Mouse (Mus musculus) forebrain, postnatal 0 days (tissue): ENCODE measurements around the gene Rasgrf1. TPM values are rescaled to one million over a fixed set of nuclear protein-coding genes. Genes with fewer than 3 reads are reported as not detected.

Experiments
- ATAC-seq: fragments of 200-750 bp; cut with Nextera tagmentation; 2 replicates; pipeline ENCODE4 v1.8.0; 2017; ENCODE audit warnings: mild to moderate bottlenecking, moderate library complexity
- DNase-seq: peaks from one replicate; pipeline ENCODE4 v3.0.0-alpha.2; 2015
- H3K27ac ChIP-seq: fragments of 300-500 bp; sonication (generic); 2 replicates; pipeline ENCODE4 v1.5.1; 2014; ENCODE audit warnings: low read depth, mild to moderate bottlenecking, antibody characterized with exemption, low read length, moderate library complexity, mixed read lengths
- H3K27me3 ChIP-seq: fragments of 300-500 bp; sonication (generic); 2 replicates; pipeline ENCODE4 v1.6.1; 2014; ENCODE audit warnings: mild to moderate bottlenecking, low read length, mixed read lengths; ENCODE audit not compliant: insufficient read depth
- H3K36me3 ChIP-seq: fragments of 300-500 bp; sonication (generic); 2 replicates; pipeline ENCODE4 v1.6.1; 2014; ENCODE audit warnings: mild to moderate bottlenecking, moderate library complexity; ENCODE audit not compliant: insufficient read depth
- H3K4me1 ChIP-seq: fragments of 300-500 bp; sonication (generic); 2 replicates; pipeline ENCODE4 v1.6.1; 2014; ENCODE audit warnings: antibody characterized with exemption; ENCODE audit not compliant: insufficient read depth
- H3K4me2 ChIP-seq: fragments of 300-500 bp; sonication (generic); 2 replicates; pipeline ENCODE4 v1.6.1; 2014; ENCODE audit warnings: low read depth, mild to moderate bottlenecking, moderate library complexity
- H3K4me3 ChIP-seq: fragments of 300-500 bp; sonication (generic); 2 replicates; pipeline ENCODE4 v1.5.1; 2014; ENCODE audit warnings: low read depth, low read length, mixed read lengths
- H3K9ac ChIP-seq: fragments of 300-500 bp; sonication (generic); 2 replicates; pipeline ENCODE4 v1.6.1; 2014; ENCODE audit warnings: mild to moderate bottlenecking
- H3K9me3 ChIP-seq: fragments of 300-500 bp; sonication (generic); 2 replicates; pipeline ENCODE4 v1.6.1; 2016; ENCODE audit warnings: low read length
- CTCF ChIP-seq: sonication (generic); IDR thresholded peaks from 2 replicates; pipeline ENCODE4 v1.5.1; 2016; ENCODE audit warnings: antibody characterized with exemption, control low read depth, low read depth
- WGBS: fragments of 180-500 bp; shearing (Covaris S2); extraction: QIAGEN DNeasy Blood & Tissue Kit; methylation state at CpG from one replicate; pipeline ENCODE4 v1.1.7; 2014; 5-methylcytosine and 5-hydroxymethylcytosine counted together
- polyA plus RNA-seq: library from polyadenylated mRNA; unstranded; fragments of >200 nt; fragmentation: Nextera tagmentation; extraction: Ambion mirVana; gene quantifications from 2 replicates; pipeline ENCODE4 v1.2.1, GENCODE M21; 2015
- total RNA-seq: library from RNA; depleted of rRNA; stranded (reverse); fragments of >200 nt; gene quantifications from 2 replicates; pipeline ENCODE4 v1.2.3, GENCODE M21; 2014; rRNA removed

Gene Rasgrf1
- total RNA-seq (25.5 and 33.2 TPM in 2 replicates), polyA plus RNA-seq (15.3 and 19.3 TPM in 2 replicates)

- no peaks in the 10 kb centered on the region for H3K4me1 ChIP-seq
- H3K27me3 ChIP-seq, result peaks cover 48% of the 10 kb centered on the region
- H3K9ac ChIP-seq, result peak within 1 kb of the TSS; percentile 44
- peak; percentile 83 for DNase-seq
- 0 out of 2 replicates have a peak within 1 kb of the TSS, but pooled peaks have one; percentile 15 for H3K27ac ChIP-seq
- 1% methylated on average over 52 of the region's 64 CpGs for WGBS
- no peaks in the 10 kb centered on the region for H3K9me3 ChIP-seq
- ATAC-seq, result peak; percentile 79
- TF ChIP-seq CTCF, result no peak
- H3K36me3 ChIP-seq, result no peaks in the 10 kb centered on the region
- H3K4me3 ChIP-seq, result peak within 1 kb of the TSS; percentile 51
- H3K4me2 ChIP-seq, result peak within 1 kb of the TSS; percentile 88
These were observed at the start of gene Rasgrf1 for GRCm38 (mm10) chr9:89909131-89910010. TSS of gene Rasgrf1 (plus strand) at chr9:89909908.

- Histone ChIP-seq H3K9ac (no peak overlapping the region), H3K4me2 (no peak overlapping the region), H3K4me1 (no peaks in the 10 kb centered on the region), H3K4me3 (no peak overlapping the region), H3K27me3 (no peaks in the 10 kb centered on the region), H3K36me3 (no peaks in the 10 kb centered on the region), H3K9me3 (no peaks in the 10 kb centered on the region), H3K27ac (no peak overlapping the region)
- no peak for TF ChIP-seq CTCF
- WGBS, result 27% methylated on average over 11 of the region's 11 CpGs
- DNase-seq (no peak), ATAC-seq (peak; percentile 32; the same call in 1 of the 2 replicates)
These were observed 49.6 kb upstream of the Rasgrf1 start for GRCm38 (mm10) chr9:89860145-89860544.

- ATAC-seq (no peak), DNase-seq (no peak)
- Histone ChIP-seq H3K4me1 (no peaks in the 10 kb centered on the region), H3K9ac (no peak overlapping the region), H3K4me2 (no peak overlapping the region), H3K27ac (no peak overlapping the region), H3K4me3 (no peak overlapping the region), H3K9me3 (no peaks in the 10 kb centered on the region), H3K36me3 (no peaks in the 10 kb centered on the region), H3K27me3 (no peaks in the 10 kb centered on the region)
- TF ChIP-seq CTCF, result no peak
- 17% methylated on average over 6 of the region's 6 CpGs for WGBS
These were observed 49.1 kb upstream of the Rasgrf1 start for GRCm38 (mm10) chr9:89860584-89860983.

GRCm38 (mm10) chr9:89867141-89867540 is 42.6 kb upstream of the Rasgrf1 start:
- Histone ChIP-seq H3K9me3 (no peaks in the 10 kb centered on the region), H3K36me3 (no peaks in the 10 kb centered on the region), H3K4me1 (peaks cover 6% of the 10 kb centered on the region; the same call in 1 of the 2 replicates), H3K27ac (no peak overlapping the region), H3K4me2 (no peak overlapping the region), H3K9ac (no peak overlapping the region), H3K27me3 (peaks cover 18% of the 10 kb centered on the region), H3K4me3 (no peak overlapping the region)
- WGBS, result 28% methylated on average over 4 of the region's 4 CpGs
- DNase-seq, result no peak
- no peak for TF ChIP-seq CTCF
- no peak for ATAC-seq

GRCm38 (mm10) chr9:89868093-89868729 is 41.5 kb upstream of the Rasgrf1 start:
- H3K4me3 ChIP-seq, result no peak overlapping the region
- no peaks in the 10 kb centered on the region for H3K36me3 ChIP-seq
- H3K9ac ChIP-seq, result no peak overlapping the region
- H3K4me1 ChIP-seq, result peaks cover 6% of the 10 kb centered on the region; the same call in 1 of the 2 replicates
- H3K4me2 ChIP-seq, result no peak overlapping the region
- DNase-seq (no peak), ATAC-seq (no peak)
- no peak for TF ChIP-seq CTCF
- no peaks in the 10 kb centered on the region for H3K9me3 ChIP-seq
- peaks cover 18% of the 10 kb centered on the region for H3K27me3 ChIP-seq
- no peak overlapping the region for H3K27ac ChIP-seq
- 8% methylated on average over 16 of the region's 16 CpGs for WGBS

GRCm38 (mm10) chr9:89869594-89869993 is 40.1 kb upstream of the Rasgrf1 start:
- Histone ChIP-seq H3K4me3 (no peak overlapping the region), H3K9ac (no peak overlapping the region), H3K9me3 (no peaks in the 10 kb centered on the region), H3K27me3 (peaks cover 18% of the 10 kb centered on the region), H3K4me2 (no peak overlapping the region), H3K4me1 (peaks cover 6% of the 10 kb centered on the region; the same call in 1 of the 2 replicates), H3K27ac (no peak overlapping the region), H3K36me3 (no peaks in the 10 kb centered on the region)
- TF ChIP-seq CTCF, result no peak
- WGBS, result 28% methylated on average over 2 of the region's 2 CpGs
- ATAC-seq (no peak), DNase-seq (no peak)

GRCm38 (mm10) chr9:89870531-89871150 is 39.1 kb upstream of the Rasgrf1 start:
- Histone ChIP-seq H3K4me3 (no peak overlapping the region), H3K4me2 (no peak overlapping the region), H3K4me1 (peaks cover 6% of the 10 kb centered on the region; the same call in 1 of the 2 replicates), H3K9me3 (no peaks in the 10 kb centered on the region), H3K36me3 (no peaks in the 10 kb centered on the region), H3K9ac (no peak overlapping the region), H3K27ac (no peak overlapping the region), H3K27me3 (peaks cover 19% of the 10 kb centered on the region)
- DNase-seq (no peak), ATAC-seq (peak; percentile 74)
- 4% methylated on average over 8 of the region's 8 CpGs for WGBS
- TF ChIP-seq CTCF, result no peak
